Mouse (Mus musculus) lung, postnatal 0 days (tissue): ENCODE results near the gene Bckdhb.

Experiments used
- CTCF ChIP-seq: IDR thresholded peaks from 2 replicates; pipeline ENCODE4 v1.5.1; 2016; ENCODE audit warnings: antibody characterized with exemption, mild to moderate bottlenecking
- EP300 ChIP-seq: IDR thresholded peaks from 2 replicates; pipeline ENCODE4 v1.6.1; 2016; ENCODE audit warnings: antibody characterized with exemption, mild to moderate bottlenecking, control low read depth

GRCm38 (mm10) chr9:84137192-84137591 is 212.2 kb downstream of the Bckdhb start:
- TF ChIP-seq EP300 (no peak), CTCF (no peak)
